Comparison of ENCODE assay signal across 9 mouse cellular contexts in genomic region chr4:32586596-32586995, GRCm38 (mm10). TPM values are rescaled to one million over a fixed set of nuclear protein-coding genes. Genes with fewer than 3 reads are reported as not detected.
A peak's percentile ranks its signal among the peaks of the same experiment; 100 is the strongest.
DNase-seq lines count a peak whose midpoint lies in the region; ATAC-seq and TF ChIP-seq lines count a peak whose summit lies in the region.
"Had no signal": no experiment of that assay in that cellular context is flagged by ENCODE, and none has a peak within 500 bp of the region (broad histone marks: within the 10 kb centered on the region; RNA-seq: fewer than 3 reads in every experiment).

No protein-coding gene starts in this region.

- no peaks in the 10 kb centered on the region for H3K36me3 ChIP-seq in G1E (replicated peaks)
- no peaks in the 10 kb centered on the region for H3K36me3 ChIP-seq in liver, embryonic 14.5 days (replicated peaks; ENCODE audit: control insufficient read depth, insufficient read depth, low read depth)

- H3K27me3 ChIP-seq in G1E (ENCODE audit: insufficient read depth, low read length), result peaks cover 7% of the 10 kb centered on the region
- H3K27me3 ChIP-seq in liver, embryonic 14.5 days (ENCODE audit: control insufficient read depth, insufficient read depth, low read length), result no peaks in the 10 kb centered on the region
- H3K27me3 ChIP-seq: neural tube, embryonic 12.5 days had no signal

- intact Hi-C loops in left cerebral cortex, adult 2 months (cut with DNase I), result no loop called here

- no peak overlapping the region for H3K4me2 ChIP-seq in liver, embryonic 14.5 days (ENCODE audit: low read depth)
- H3K4me2 ChIP-seq: neural tube, embryonic 12.5 days had no signal

- H3K9ac ChIP-seq in liver, embryonic 14.5 days (replicated peaks), result no peak overlapping the region
- H3K9ac ChIP-seq: neural tube, embryonic 12.5 days had no signal

- H3K27ac ChIP-seq in left cerebral cortex, adult 2 months, result no peak overlapping the region
- H3K27ac ChIP-seq in bone marrow macrophage, adult 2 months (ENCODE audit: insufficient read depth, low read depth, low read length), result no peak overlapping the region
- H3K27ac ChIP-seq in liver, embryonic 14.5 days, result no peak overlapping the region
- H3K27ac ChIP-seq: neural tube, embryonic 12.5 days had no signal

- TF ChIP-seq EP300 in liver, embryonic 14.5 days (IDR thresholded peaks at IDR 0.05; ENCODE audit: low read depth), result no peak

- H3K4me3 ChIP-seq in left cerebral cortex, adult 2 months, result no peak overlapping the region
- H3K4me3 ChIP-seq in G1E (ENCODE audit: low read depth, low read length), result no peak overlapping the region
- H3K4me3 ChIP-seq in bone marrow macrophage, adult 2 months (ENCODE audit: insufficient read depth, low read length), result no peak overlapping the region
- no peak overlapping the region for H3K4me3 ChIP-seq in liver, embryonic 14.5 days (ENCODE audit: insufficient read depth in 1 of 2, low read depth in 2 of 2, low read length in 2 of 2)
- H3K4me3 ChIP-seq: neural tube, embryonic 12.5 days had no signal

- no peaks in the 10 kb centered on the region for H3K9me3 ChIP-seq in G1E (replicated peaks)
- no peaks in the 10 kb centered on the region for H3K9me3 ChIP-seq in liver, embryonic 14.5 days (ENCODE audit: control insufficient read depth, low read length)
- H3K9me3 ChIP-seq: neural tube, embryonic 12.5 days had no signal

- peak; percentile 40 for ATAC-seq in G1E (ENCODE audit: extremely low read depth, insufficient number of reproducible peaks, low FRiP score, poor library complexity, severe bottlenecking)
- peak; percentile 78; the same call in 1 of the 2 replicates for ATAC-seq in erythroblast, adult 5-6 weeks (replicated peaks; ENCODE audit: low FRiP score, poor library complexity, severe bottlenecking)
- ATAC-seq in liver, embryonic 14.5 days (ENCODE audit: insufficient read depth), result no peak

- WGBS in liver, embryonic 14.5 days (ENCODE audit: insufficient replicate concordance), result 6% methylated on average over 9 of the region's 9 CpGs

- peak; percentile 56 for TF ChIP-seq CTCF in left cerebral cortex, adult 2 months (IDR thresholded peaks at IDR 0.05)
- TF ChIP-seq CTCF in G1E (IDR thresholded peaks at IDR 0.05; ENCODE audit: low read depth, low read length), result peak; percentile 86
- peak; percentile 59; the same call in 1 of the 2 replicates for TF ChIP-seq CTCF in bone marrow macrophage, adult 2 months (IDR thresholded peaks at IDR 0.05; ENCODE audit: low read depth, low read length)
- peak; percentile 89 for TF ChIP-seq CTCF in liver, embryonic 14.5 days (IDR thresholded peaks at IDR 0.05; ENCODE audit: low read depth)

- DNase-seq in left cerebral cortex, adult 2 months (ENCODE audit: extremely low spot score in 1 of 2, low spot score in 2 of 2), result no peak
- no peak for DNase-seq in left cerebral cortex, adult 11 months (ENCODE audit: low spot score)
- peak; percentile 39 for DNase-seq in G1E (ENCODE audit: low spot score)
- DNase-seq in liver, embryonic 14.5 days (ENCODE audit: low read depth in 3 of 3, low spot score in 3 of 3), result peak in 2 of 3 experiments; percentile 28 to 30
- DNase-seq in spleen, adult 18-20 months, result peak; percentile 40 to 72

- TF ChIP-seq POLR2A in bone marrow macrophage, adult 2 months (IDR thresholded peaks at IDR 0.05; ENCODE audit: borderline replicate concordance, low read depth, low read length), result no peak

- H3K4me1 ChIP-seq in G1E (ENCODE audit: insufficient read depth, low read depth, low read length), result peaks cover 23% of the 10 kb centered on the region
- H3K4me1 ChIP-seq in bone marrow macrophage, adult 2 months (ENCODE audit: control insufficient read depth, insufficient read depth, low read length), result peaks cover 6% of the 10 kb centered on the region; the same call in 1 of the 2 replicates
- no peaks in the 10 kb centered on the region for H3K4me1 ChIP-seq in liver, embryonic 14.5 days (replicated peaks; ENCODE audit: control insufficient read depth in 2 of 2, insufficient read depth in 2 of 2, low read length in 1 of 2)
- H3K4me1 ChIP-seq: neural tube, embryonic 12.5 days had no signal

RNA-seq across cellular contexts. Expression of gene Gja10, which starts 16.0 kb away (rescaled TPM):
- not detected for total RNA-seq in left cerebral cortex, adult 2 months (2021)
- total RNA-seq in G1E (2014; fragmentation: Nextera tagmentation), result not detected in 2 replicates
- total RNA-seq in G1E (2017), result not detected in 2 replicates
- not detected in 2 replicates for polyA plus RNA-seq in G1E (2012)
- polyA plus RNA-seq in bone marrow macrophage, adult 2 months (2012; ENCODE audit: insufficient read depth, insufficient read length, missing spikeins), result not detected in 2 replicates
- 2.1 TPM in 1 of 2 replicates, not detected in the other for total RNA-seq in erythroblast, adult 5-6 weeks (2015; ENCODE audit: low replicate concordance)
- total RNA-seq in erythroblast, adult 5-6 weeks (2017; ENCODE audit: low replicate concordance), result not detected in 2 replicates
- polyA plus RNA-seq in liver, embryonic 14.5 days (2012; rRNA removed), result 0.03 TPM in 1 of 2 replicates, not detected in the other
- not detected in 2 replicates for polyA plus RNA-seq in liver, embryonic 14.5 days (2014; fragmentation: Nextera tagmentation; extraction: Ambion mirVana)
- polyA plus RNA-seq: heart, embryonic 14.5 days had no signal

RNA-seq across cellular contexts. Expression of gene Casp8ap2, which starts 28.7 kb away (rescaled TPM):
- 10 to 100 TPM in 1 of 2 experiments, 1 to 10 TPM in 1; 9.0 to 10.8 TPM for total RNA-seq in left cerebral cortex, adult 2 months (2021)
- total RNA-seq in G1E (2014; fragmentation: Nextera tagmentation), result 80.1 and 80.7 TPM in 2 replicates
- 63.4 and 88.9 TPM in 2 replicates for total RNA-seq in G1E (2017)
- polyA plus RNA-seq in G1E (2012), result 6.3 and 11.8 TPM in 2 replicates
- 10.5 and 11.3 TPM in 2 replicates for polyA plus RNA-seq in bone marrow macrophage, adult 2 months (2012; ENCODE audit: insufficient read depth, insufficient read length, missing spikeins)
- total RNA-seq in erythroblast, adult 5-6 weeks (2015; ENCODE audit: low replicate concordance), result 19.0 and 19.6 TPM in 2 replicates
- 18.8 and 26.5 TPM in 2 replicates for total RNA-seq in erythroblast, adult 5-6 weeks (2017; ENCODE audit: low replicate concordance)
- 4.6 and 5.9 TPM in 2 replicates for polyA plus RNA-seq in liver, embryonic 14.5 days (2012; rRNA removed)
- polyA plus RNA-seq in liver, embryonic 14.5 days (2014; fragmentation: Nextera tagmentation; extraction: Ambion mirVana), result 25.2 and 25.5 TPM in 2 replicates

Comparison
In these comparisons a context has a peak if more than half of its experiments do, and no peak if none do; other contexts are left out.
1. DNase-seq: peak in G1E (single experiment), liver, embryonic 14.5 days (2 of 3) and spleen, adult 18-20 months (2 of 2); none in left cerebral cortex, adult 2 months (0 of 2) and left cerebral cortex, adult 11 months (single experiment).
2. Peak in every context shown above with its lines, with median percentiles within 50 percentile points of each other: CTCF ChIP-seq.